Mouse (Mus musculus) ovary, postnatal 14 days (tissue): Measurements from ENCODE around the gene Znrf4.

Experiments used
- DNase-seq: peaks from one replicate; pipeline ENCODE4 v3.0.0; 2022; ENCODE audit warnings: low spot score

The Znrf4 gene

GRCm38 (mm10) chr17:56468380-56468779 lies 43.9 kb downstream of the Znrf4 start:
- no peak for DNase-seq

- peak; percentile 63 for DNase-seq
These were observed 44.8 kb downstream of the Znrf4 start for GRCm38 (mm10) chr17:56467456-56467884.

- DNase-seq: no peak
These were observed 45.5 kb downstream of the Znrf4 start for GRCm38 (mm10) chr17:56466747-56467146.

GRCm38 (mm10) chr17:56464817-56465216 lies 47.4 kb downstream of the Znrf4 start:
- no peak for DNase-seq

- no peak for DNase-seq
These were observed 47.9 kb downstream of the Znrf4 start for GRCm38 (mm10) chr17:56464345-56464744.

GRCm38 (mm10) chr17:56463500-56463899 lies 48.7 kb downstream of the Znrf4 start:
- no peak for DNase-seq

DNA sequence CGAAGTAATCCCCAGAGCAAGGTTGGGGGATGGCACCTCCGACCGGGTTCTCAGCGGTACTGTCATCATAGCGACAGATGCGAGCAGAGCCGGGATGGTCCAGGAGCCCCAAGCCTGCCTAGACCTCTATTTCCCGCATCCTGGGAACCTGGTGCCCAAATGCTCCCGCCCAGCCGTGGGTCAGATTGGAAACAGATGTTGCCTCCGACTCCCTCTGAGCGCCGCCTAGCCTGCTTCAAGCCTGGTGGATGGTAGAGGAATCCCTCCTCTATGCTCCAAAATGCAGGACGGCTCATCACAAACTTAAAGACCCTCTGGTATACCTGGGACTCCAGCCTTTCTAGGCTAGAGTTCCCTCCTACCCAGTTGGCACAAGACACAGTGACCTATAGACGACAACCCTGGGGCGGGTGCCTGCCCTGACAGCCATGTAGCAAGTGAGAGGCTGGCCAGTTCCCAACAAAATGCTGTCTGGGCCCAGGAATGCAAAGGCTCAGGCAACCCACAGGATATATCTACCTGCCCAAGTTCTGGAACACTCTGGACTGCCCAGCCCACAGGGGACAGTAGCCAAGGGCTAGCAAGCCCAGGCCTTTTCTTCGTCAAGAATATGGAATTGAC lies 49.3 kb downstream of the Znrf4 start:
- DNase-seq: no peak

DNA sequence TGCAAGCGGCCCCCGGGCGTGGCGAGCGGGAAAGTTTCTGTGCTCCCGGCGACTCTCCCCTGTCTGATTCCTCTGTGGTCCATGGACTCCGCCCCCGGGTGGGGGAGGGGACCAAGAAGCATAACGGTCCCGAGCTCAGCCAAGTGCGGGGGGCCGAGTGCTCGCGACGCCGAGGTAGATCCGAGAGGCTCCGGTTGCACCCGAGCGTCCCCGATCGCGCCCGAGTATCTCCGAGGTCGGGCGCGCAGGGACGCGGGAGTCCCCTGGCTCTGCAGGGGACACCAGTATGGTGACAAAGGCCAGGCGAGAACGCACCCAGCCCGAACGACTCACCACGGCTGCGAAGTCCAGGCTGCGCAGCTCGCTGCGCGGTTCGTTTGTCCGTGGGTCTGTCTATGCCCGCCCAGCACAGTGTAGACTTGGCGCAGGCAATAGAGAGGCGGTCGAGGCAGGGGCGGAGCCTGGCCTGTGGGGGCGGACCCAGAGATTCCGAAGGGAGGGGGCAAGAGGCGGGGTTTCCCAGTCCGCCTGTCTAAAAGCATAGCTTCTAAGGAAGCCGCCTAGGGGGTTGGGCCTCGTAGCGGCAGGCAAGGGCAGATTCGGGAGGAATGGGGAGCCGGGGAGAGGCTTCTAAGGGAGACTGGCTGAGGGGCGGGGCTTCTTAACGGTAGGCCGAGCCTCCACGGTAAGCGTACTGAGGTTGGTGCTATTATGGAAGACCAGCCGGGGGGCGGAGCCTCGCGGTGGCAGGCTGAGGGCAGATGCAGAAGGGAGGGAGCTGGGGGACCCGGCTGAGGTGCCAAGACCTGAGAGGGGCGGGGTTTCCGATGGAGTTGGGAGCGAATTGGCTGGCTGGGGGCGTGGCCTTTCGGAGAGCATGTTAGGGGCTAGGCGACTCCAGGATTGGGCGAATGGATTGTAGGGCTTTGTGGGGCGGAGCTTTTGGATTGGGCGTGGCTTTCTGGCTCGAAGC lies 50.2 kb downstream of the Znrf4 start:
- DNase-seq: peak; percentile 97
